Mouse (Mus musculus): ENCODE results near the gene Ccdc142. TPM values are rescaled to one million over a fixed set of nuclear protein-coding genes. Genes with fewer than 3 reads are reported as not detected.

Gene Ccdc142
- polyA plus RNA-seq, 1 experiment from 2014 or later = 0.62 TPM

GRCm38 (mm10) chr6:83116373-83117164, 15.2 kb downstream of the Ccdc142 start:
- DNase-seq (ENCODE audit: low spot score) (no peak), ATAC-seq (replicated peaks; ENCODE audit: insufficient number of reproducible peaks, low FRiP score, low TSS enrichment, low read depth) (no peak)
- H3K4me2 ChIP-seq (ENCODE audit: low read depth, low read length) = peak overlapping the region; percentile 78
- H3K27me3 ChIP-seq (ENCODE audit: control insufficient read depth, insufficient read depth, low read length) = no peaks in the 10 kb centered on the region
- H3K9ac ChIP-seq (replicated peaks; ENCODE audit: low read length) = peak overlapping the region; percentile 85
- H3K4me1 ChIP-seq (ENCODE audit: control insufficient read depth, insufficient read depth, low read length) = peaks cover 5% of the 10 kb centered on the region
- no peak overlapping the region for H3K27ac ChIP-seq (replicated peaks; ENCODE audit: low read depth, low read length)
- WGBS = 77% methylated on average over 11 of the region's 11 CpGs
- peak overlapping the region; percentile 75 for H3K4me3 ChIP-seq (ENCODE audit: low read depth, low read length)
- H3K36me3 ChIP-seq (replicated peaks; ENCODE audit: control insufficient read depth, insufficient read depth, low read depth, low read length) = no peaks in the 10 kb centered on the region; the same call in 1 of the 2 replicates
- H3K9me3 ChIP-seq (replicated peaks; ENCODE audit: control insufficient read depth, low read length) = no peaks in the 10 kb centered on the region

DNA sequence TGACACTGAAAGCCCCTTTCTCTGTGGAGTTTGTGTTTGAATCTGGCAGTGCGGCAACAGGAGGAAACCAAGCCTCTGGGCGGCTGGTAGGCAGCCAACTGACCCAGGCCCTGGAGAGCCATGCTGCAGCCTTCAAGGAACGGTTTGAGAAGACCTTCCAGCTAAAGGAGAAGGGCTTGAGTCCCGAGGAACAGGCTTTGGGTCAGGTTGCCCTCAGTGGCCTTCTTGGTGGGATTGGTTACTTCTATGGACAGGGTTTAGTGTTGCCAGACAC, 15.7 kb downstream of the Ccdc142 start:
- Histone ChIP-seq H3K9me3 (replicated peaks; ENCODE audit: control insufficient read depth, low read length) (no peaks in the 10 kb centered on the region), H3K9ac (replicated peaks; ENCODE audit: low read length) (no peak overlapping the region), H3K4me1 (ENCODE audit: control insufficient read depth, insufficient read depth, low read length) (peaks cover 5% of the 10 kb centered on the region), H3K27me3 (ENCODE audit: control insufficient read depth, insufficient read depth, low read length) (no peaks in the 10 kb centered on the region), H3K4me2 (ENCODE audit: low read depth, low read length) (no peak overlapping the region), H3K27ac (replicated peaks; ENCODE audit: low read depth, low read length) (no peak overlapping the region), H3K36me3 (replicated peaks; ENCODE audit: control insufficient read depth, insufficient read depth, low read depth, low read length) (no peaks in the 10 kb centered on the region; the same call in 1 of the 2 replicates), H3K4me3 (ENCODE audit: low read depth, low read length) (no peak overlapping the region)
- WGBS = 85% methylated on average over 4 of the region's 4 CpGs
- ATAC-seq (replicated peaks; ENCODE audit: insufficient number of reproducible peaks, low FRiP score, low TSS enrichment, low read depth) (no peak), DNase-seq (ENCODE audit: low spot score) (no peak)

DNA sequence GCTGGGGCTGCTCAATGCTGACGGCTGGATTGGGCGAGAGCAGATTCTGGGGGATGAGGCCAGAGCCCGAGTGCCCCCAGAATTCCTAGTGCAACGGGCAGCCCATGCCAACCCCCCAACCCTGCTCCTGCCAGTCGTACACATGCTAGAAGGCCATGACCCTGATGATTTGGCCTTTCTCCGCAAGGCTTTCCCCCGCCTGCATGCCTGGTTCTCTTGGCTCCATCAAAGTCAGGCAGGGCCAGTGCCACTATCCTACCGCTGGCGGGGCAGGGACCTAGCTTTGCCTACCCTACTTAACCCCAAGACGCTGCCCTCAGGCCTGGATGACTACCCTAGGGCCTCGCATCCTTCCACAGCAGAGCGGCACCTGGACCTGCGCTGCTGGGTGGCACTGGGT, 16.2 kb downstream of the Ccdc142 start:
- 88% methylated on average over 13 of the region's 13 CpGs for WGBS
- no peak for ATAC-seq (replicated peaks; ENCODE audit: insufficient number of reproducible peaks, low FRiP score, low TSS enrichment, low read depth)
- H3K4me3 ChIP-seq (ENCODE audit: low read depth, low read length) = no peak overlapping the region
- no peaks in the 10 kb centered on the region for H3K9me3 ChIP-seq (replicated peaks; ENCODE audit: control insufficient read depth, low read length)
- no peaks in the 10 kb centered on the region; the same call in 1 of the 2 replicates for H3K36me3 ChIP-seq (replicated peaks; ENCODE audit: control insufficient read depth, insufficient read depth, low read depth, low read length)
- no peak for DNase-seq (ENCODE audit: low spot score)
- H3K9ac ChIP-seq (replicated peaks; ENCODE audit: low read length) = no peak overlapping the region
- no peaks in the 10 kb centered on the region for H3K27me3 ChIP-seq (ENCODE audit: control insufficient read depth, insufficient read depth, low read length)
- H3K27ac ChIP-seq (replicated peaks; ENCODE audit: low read depth, low read length) = no peak overlapping the region
- no peak overlapping the region for H3K4me2 ChIP-seq (ENCODE audit: low read depth, low read length)
- peaks cover 5% of the 10 kb centered on the region for H3K4me1 ChIP-seq (ENCODE audit: control insufficient read depth, insufficient read depth, low read length)

DNA sequence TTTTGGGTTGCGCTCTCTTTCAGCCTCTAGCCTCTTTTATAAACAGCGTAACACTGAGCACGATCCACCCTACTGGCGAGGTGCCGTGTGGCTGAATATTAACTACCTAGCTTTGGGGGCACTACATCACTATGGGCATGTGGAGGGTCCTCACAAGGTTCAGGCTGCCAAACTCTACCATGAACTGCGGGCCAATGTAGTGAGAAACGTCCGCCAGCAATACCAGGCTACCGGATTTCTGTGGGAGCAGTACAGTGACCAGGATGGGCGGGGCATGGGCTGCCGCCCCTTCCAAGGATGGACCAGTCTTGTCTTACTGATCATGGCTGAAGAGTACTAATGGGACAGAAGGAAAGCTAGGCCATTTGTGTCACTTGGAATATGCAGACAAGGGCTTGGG, 17.0 kb downstream of the Ccdc142 start:
- H3K9ac ChIP-seq (replicated peaks; ENCODE audit: low read length) = no peak overlapping the region
- no peak overlapping the region for H3K4me2 ChIP-seq (ENCODE audit: low read depth, low read length)
- peaks cover 8% of the 10 kb centered on the region for H3K4me1 ChIP-seq (ENCODE audit: control insufficient read depth, insufficient read depth, low read length)
- H3K4me3 ChIP-seq (ENCODE audit: low read depth, low read length) = no peak overlapping the region
- no peaks in the 10 kb centered on the region for H3K27me3 ChIP-seq (ENCODE audit: control insufficient read depth, insufficient read depth, low read length)
- ATAC-seq (replicated peaks; ENCODE audit: insufficient number of reproducible peaks, low FRiP score, low TSS enrichment, low read depth) (no peak), DNase-seq (ENCODE audit: low spot score) (no peak)
- WGBS = 84% methylated on average over 11 of the region's 11 CpGs
- H3K36me3 ChIP-seq (replicated peaks; ENCODE audit: control insufficient read depth, insufficient read depth, low read depth, low read length) = no peaks in the 10 kb centered on the region; the same call in 1 of the 2 replicates
- no peak overlapping the region for H3K27ac ChIP-seq (replicated peaks; ENCODE audit: low read depth, low read length)
- no peaks in the 10 kb centered on the region for H3K9me3 ChIP-seq (replicated peaks; ENCODE audit: control insufficient read depth, low read length)

GRCm38 (mm10) chr6:83118825-83119733, 17.7 kb downstream of the Ccdc142 start:
- DNase-seq (ENCODE audit: low spot score) (no peak), ATAC-seq (replicated peaks; ENCODE audit: insufficient number of reproducible peaks, low FRiP score, low TSS enrichment, low read depth) (no peak)
- 86% methylated on average over 14 of the region's 14 CpGs for WGBS
- H3K4me2 ChIP-seq (ENCODE audit: low read depth, low read length) = peak overlapping the region; percentile 55
- no peak overlapping the region for H3K27ac ChIP-seq (replicated peaks; ENCODE audit: low read depth, low read length)
- no peaks in the 10 kb centered on the region for H3K9me3 ChIP-seq (replicated peaks; ENCODE audit: control insufficient read depth, low read length)
- no peak overlapping the region for H3K9ac ChIP-seq (replicated peaks; ENCODE audit: low read length)
- no peaks in the 10 kb centered on the region; the same call in 1 of the 2 replicates for H3K36me3 ChIP-seq (replicated peaks; ENCODE audit: control insufficient read depth, insufficient read depth, low read depth, low read length)
- no peaks in the 10 kb centered on the region for H3K27me3 ChIP-seq (ENCODE audit: control insufficient read depth, insufficient read depth, low read length)
- H3K4me1 ChIP-seq (ENCODE audit: control insufficient read depth, insufficient read depth, low read length) = peaks cover 8% of the 10 kb centered on the region
- H3K4me3 ChIP-seq (ENCODE audit: low read depth, low read length) = no peak overlapping the region; the same call in 1 of the 2 replicates

DNA sequence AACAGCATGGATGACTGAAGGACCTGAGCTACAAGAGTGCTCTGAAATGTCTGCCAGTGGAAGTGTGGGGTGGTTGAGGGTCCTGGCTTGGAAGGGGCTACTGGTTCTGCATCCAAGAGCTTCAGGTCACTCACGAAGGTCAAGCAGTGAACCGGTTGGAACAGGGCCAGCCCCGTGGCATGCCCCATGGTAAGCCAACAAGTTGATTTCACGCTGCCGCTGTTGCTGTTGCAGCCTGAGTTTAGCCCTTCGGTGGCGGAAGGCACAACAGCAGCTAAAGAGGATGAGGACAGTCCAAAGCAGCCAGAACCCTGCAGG, 18.3 kb downstream of the Ccdc142 start:
- 74% methylated on average over 7 of the region's 7 CpGs for WGBS
- Histone ChIP-seq H3K27me3 (ENCODE audit: control insufficient read depth, insufficient read depth, low read length) (no peaks in the 10 kb centered on the region), H3K4me2 (ENCODE audit: low read depth, low read length) (peak overlapping the region; percentile 55), H3K4me3 (ENCODE audit: low read depth, low read length) (no peak overlapping the region; the same call in 1 of the 2 replicates), H3K9me3 (replicated peaks; ENCODE audit: control insufficient read depth, low read length) (no peaks in the 10 kb centered on the region), H3K36me3 (replicated peaks; ENCODE audit: control insufficient read depth, insufficient read depth, low read depth, low read length) (no peaks in the 10 kb centered on the region; the same call in 1 of the 2 replicates), H3K27ac (replicated peaks; ENCODE audit: low read depth, low read length) (no peak overlapping the region), H3K4me1 (ENCODE audit: control insufficient read depth, insufficient read depth, low read length) (peaks cover 8% of the 10 kb centered on the region), H3K9ac (replicated peaks; ENCODE audit: low read length) (peak overlapping the region; percentile 73; the same call in 1 of the 2 replicates)
- ATAC-seq (replicated peaks; ENCODE audit: insufficient number of reproducible peaks, low FRiP score, low TSS enrichment, low read depth) (no peak), DNase-seq (ENCODE audit: low spot score) (no peak)

DNA sequence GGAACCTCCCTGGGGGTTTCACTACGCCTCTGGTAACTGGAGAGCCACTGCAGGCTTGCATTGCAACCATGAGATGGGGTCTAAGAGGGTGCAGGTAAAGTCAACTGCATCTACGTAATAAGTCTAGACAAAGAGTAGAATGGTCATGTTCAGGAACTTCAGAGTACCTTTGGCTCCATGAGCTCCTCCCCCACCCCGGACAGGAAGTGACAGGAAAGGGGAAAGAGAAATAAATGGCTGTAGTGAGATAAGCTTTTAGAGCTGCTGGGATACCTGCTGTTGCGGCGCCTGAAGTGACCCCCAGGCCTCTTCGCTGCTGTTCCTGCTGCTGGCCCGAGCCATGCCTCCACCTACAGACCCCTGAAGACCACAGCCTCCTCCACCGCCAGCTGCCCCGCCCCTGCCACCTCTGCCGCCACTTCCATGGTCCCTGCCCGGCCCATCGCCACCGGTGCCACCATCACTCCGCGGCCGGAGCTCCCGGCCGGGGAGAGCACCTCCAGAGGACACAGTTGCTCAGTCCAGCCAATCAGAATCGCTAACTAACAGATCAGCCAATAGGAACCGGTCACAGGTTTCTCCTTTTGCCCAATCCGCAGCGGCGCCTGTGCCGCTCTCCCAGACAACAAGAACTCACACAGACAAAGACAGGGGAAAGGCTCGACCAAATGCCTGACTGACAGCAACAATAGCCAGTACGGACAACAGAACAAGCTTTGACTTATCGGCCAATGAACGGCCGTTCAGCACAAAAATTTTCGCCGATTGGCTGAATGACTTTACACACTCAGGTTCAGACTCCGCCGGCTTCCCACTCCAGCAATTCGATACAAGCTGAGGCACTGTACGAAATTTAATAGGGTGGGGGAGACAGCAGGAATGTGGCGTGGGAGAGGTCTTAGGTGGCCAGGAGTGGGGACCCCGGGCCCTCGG, 19.8 kb downstream of the Ccdc142 start, which contains the start of gene Wbp1:
Gene Wbp1 (minus strand): TSS at position 630 of the 933 bp plus-strand sequence.
- Histone ChIP-seq H3K4me1 (ENCODE audit: control insufficient read depth, insufficient read depth, low read length) (peaks cover 8% of the 10 kb centered on the region), H3K9ac (replicated peaks; ENCODE audit: low read length) (peak within 1 kb of the TSS; percentile 98), H3K9me3 (replicated peaks; ENCODE audit: control insufficient read depth, low read length) (no peaks in the 10 kb centered on the region), H3K36me3 (replicated peaks; ENCODE audit: control insufficient read depth, insufficient read depth, low read depth, low read length) (no peaks in the 10 kb centered on the region; the same call in 1 of the 2 replicates), H3K4me2 (ENCODE audit: low read depth, low read length) (peak within 1 kb of the TSS; percentile 97), H3K4me3 (ENCODE audit: low read depth, low read length) (peak within 1 kb of the TSS; percentile 54), H3K27me3 (ENCODE audit: control insufficient read depth, insufficient read depth, low read length) (no peaks in the 10 kb centered on the region), H3K27ac (replicated peaks; ENCODE audit: low read depth, low read length) (peak within 1 kb of the TSS; percentile 99)
- WGBS = under 1% methylated on average over 38 of the region's 38 CpGs
- DNase-seq (ENCODE audit: low spot score) = peak; percentile 97
- peak; percentile 95 for ATAC-seq (replicated peaks; ENCODE audit: insufficient number of reproducible peaks, low FRiP score, low TSS enrichment, low read depth)
